Mouse (Mus musculus): ENCODE results near the gene Pkn3.
"Not testable (repeated sequence)": the region's sequence is repeated elsewhere in the genome, so short reads cannot be mapped to it uniquely, and the experiment has no call there.

The Pkn3 gene

DNA sequence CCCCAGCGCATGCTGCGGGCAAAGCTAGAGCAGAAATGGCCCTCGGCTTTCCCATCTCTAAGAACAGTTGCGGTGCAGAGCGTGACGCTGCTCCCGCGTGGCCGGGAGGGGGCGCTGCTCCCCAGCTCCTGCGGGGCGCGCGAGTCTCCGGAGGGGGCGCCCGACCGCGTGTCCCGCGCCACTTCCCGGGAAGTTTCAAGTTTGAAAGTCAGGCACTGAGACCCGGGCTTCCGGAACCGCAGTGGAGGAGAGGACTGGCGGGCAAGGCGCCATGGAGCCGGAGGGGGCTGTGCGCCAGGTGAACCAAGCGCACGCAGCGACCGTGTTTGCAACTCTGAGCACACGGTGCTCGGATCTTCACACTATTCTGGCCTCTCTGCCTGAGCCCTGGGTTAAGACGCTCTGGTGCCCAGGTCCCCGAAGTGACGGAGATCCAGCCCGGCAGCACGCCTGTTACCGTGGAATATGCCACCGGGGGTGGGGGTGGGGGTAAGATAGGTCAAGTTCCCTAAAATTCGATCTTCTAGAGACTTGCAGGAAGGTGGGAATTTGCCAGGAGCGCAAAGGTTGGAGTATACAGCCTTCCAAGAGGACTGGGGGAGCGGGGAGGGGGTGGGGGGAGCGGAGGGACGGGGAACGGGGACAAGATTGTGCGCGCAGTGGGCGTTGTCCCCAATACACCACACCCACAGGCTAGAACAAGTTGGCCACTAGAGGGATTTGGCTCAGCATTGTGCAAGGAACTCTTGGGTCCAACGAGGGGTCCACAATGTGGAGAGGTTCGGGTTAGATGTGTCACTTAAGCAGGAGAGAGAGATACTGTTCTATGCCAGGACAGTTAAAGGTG lies at the start of gene Pkn3:
Pkn3 (plus strand) TSS at position 183 of the 847 bp plus-strand sequence.
- peak; percentile 82 for DNase-seq (ENCODE audit: low spot score)

DNA sequence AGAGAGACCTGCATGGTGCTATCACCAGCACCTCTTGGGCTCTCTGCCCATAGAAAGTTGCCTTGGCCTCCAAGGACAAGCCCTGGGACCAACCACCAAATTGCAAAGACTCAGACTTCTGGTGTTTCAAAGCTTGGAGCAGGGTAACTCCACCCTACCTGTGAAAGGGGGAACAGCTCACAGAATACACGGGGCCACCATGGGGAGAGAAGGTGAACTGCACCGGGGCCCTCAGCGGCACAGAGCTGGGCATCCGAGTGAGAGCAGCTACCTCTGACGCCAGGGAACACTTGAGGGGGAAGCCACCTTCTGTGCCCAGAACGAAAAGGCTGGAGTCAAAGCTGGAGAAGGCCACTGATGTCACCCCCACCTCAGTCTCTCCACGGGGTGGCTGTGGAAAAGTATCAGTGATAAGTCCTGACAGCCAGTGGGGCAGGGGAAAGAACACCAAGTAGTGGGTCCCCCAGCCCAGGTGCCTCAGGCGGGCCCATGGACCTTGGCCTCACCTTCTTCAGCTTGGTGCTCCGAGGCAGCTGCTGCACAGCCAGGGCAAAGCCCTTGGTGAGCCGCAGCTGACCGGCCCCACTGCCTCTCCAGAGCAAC lies 45.1 kb upstream of the Pkn3 start:
- DNase-seq (ENCODE audit: low spot score): no peak

- no peak for DNase-seq (ENCODE audit: low spot score)
Observed at GRCm38 (mm10) chr2:30032957-30033356, 44.5 kb upstream of the Pkn3 start.

GRCm38 (mm10) chr2:30037762-30038161 lies 39.7 kb upstream of the Pkn3 start:
- DNase-seq (ENCODE audit: low spot score): no peak

- no peak for DNase-seq (ENCODE audit: low spot score)
Observed at GRCm38 (mm10) chr2:30038370-30038769, 39.1 kb upstream of the Pkn3 start.

DNA sequence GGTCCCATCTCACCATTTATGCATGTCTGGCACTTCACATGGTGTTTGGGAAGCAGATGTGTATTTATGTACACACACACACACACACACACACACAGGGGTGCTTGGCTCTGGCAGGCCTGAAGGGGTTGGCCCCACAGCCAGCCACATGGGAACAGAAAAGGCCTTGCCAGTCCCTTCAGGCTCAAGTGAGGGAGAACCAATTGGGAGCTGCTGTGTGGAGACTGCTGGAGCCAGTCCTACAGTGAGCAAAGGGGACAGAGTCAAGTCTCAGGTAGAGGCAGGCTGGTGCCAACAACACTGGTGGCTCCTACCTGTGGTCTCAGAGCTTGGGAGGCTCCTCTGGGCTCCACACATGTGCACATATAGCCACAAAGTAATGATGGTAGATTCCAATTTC lies 37.8 kb upstream of the Pkn3 start:
- DNase-seq (ENCODE audit: low spot score): no peak

- DNase-seq (ENCODE audit: low spot score): peak; percentile 53
Observed at GRCm38 (mm10) chr2:30042445-30042844, 35.0 kb upstream of the Pkn3 start.

DNA sequence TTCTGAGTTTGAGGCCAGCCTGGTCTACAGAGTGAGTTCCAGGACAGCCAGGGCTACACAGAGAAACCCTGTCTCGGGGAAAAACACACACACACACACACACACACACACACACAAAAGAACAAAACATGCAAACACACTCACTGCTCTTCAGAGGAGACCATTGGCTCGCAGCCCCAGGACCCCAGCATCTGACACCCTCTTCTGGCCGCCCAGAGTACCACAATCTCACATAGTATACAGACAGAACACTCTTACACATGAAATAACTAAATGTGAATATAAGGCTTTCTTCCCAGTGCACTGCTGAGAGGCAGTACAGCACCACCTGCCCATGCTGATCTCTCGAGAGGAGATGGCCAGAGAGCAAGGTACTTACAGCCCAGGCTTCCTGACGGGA lies 32.9 kb upstream of the Pkn3 start:
- no peak for DNase-seq (ENCODE audit: low spot score)

DNA sequence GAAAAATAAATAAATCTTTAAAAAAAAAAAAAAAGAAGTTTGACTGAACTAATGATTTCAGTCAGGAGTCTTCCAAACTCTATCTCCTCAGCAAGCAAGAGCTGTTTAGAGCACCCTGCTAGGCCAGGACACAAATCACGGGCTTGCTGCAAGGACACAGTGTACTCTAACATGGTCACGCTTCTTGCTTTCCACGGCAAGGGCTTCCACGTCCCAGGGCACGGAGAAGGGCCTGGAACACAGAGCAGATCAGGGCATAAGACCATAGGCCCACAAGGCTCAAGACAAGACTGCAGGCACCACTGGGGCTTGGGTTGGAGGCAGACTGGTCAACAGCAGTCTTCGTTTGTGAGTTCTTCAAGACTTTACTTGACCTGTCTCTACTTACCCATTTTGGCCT lies 30.4 kb upstream of the Pkn3 start:
- DNase-seq (ENCODE audit: low spot score): no peak

- DNase-seq (ENCODE audit: low spot score): no peak
Observed at GRCm38 (mm10) chr2:30048101-30048501, 29.4 kb upstream of the Pkn3 start.

DNA sequence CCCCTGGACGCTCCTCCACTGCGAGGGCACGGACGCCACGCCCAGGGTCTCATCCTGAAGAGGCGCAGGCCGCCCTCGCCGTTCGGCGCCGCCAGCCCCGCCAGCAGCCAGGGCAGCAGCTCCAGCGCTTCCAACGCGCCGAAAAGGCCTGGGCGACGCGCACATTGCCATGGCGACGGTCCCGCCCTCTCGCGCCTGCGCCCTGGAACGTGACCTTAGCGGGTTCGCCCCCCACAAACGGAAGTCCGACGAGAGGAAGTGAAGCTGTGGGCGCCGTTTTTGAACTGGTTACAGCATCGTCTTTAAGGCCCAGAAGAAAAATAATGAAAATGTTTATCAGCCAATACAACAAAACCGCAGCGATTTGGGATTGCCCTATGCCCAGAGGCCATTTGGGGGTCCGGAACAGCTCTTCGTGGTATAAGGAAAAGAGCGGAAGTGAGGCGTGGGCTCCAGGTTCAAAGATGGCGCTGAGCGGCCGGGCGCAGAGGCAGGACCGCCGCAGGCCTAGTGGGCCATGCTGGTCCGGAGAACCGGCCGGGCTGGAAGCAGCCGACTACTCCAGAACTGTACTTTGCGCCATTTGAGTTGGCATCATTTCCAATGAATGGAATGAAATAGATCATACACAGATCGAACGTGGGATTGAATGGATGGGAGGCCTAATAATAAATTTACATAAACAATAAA lies 28.6 kb upstream of the Pkn3 start, which contains the start of gene Wdr34:
Wdr34 (minus strand) TSS at position 183 of the 690 bp plus-strand sequence.
- DNase-seq (ENCODE audit: low spot score): peak; percentile 97

DNA sequence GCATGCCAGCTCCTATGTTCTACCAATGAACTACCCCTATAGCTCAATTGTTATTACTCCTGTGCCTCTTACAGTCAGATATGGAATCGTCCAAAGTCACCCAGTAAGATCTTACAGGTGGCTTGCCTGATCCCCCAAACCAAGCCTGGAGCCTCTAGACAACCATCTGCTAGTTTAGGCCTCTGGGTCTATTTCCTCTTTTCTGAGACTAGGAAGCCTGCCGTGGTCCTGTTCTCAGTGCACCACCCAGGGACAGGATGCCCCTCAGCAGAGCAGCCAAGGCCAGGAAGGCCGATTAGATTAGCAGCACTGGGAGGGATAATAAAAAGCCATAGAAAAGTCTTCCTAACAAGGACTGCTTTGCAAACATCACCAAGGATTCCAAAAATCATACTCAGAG lies 27.7 kb upstream of the Pkn3 start:
- DNase-seq (ENCODE audit: low spot score): no peak

DNA sequence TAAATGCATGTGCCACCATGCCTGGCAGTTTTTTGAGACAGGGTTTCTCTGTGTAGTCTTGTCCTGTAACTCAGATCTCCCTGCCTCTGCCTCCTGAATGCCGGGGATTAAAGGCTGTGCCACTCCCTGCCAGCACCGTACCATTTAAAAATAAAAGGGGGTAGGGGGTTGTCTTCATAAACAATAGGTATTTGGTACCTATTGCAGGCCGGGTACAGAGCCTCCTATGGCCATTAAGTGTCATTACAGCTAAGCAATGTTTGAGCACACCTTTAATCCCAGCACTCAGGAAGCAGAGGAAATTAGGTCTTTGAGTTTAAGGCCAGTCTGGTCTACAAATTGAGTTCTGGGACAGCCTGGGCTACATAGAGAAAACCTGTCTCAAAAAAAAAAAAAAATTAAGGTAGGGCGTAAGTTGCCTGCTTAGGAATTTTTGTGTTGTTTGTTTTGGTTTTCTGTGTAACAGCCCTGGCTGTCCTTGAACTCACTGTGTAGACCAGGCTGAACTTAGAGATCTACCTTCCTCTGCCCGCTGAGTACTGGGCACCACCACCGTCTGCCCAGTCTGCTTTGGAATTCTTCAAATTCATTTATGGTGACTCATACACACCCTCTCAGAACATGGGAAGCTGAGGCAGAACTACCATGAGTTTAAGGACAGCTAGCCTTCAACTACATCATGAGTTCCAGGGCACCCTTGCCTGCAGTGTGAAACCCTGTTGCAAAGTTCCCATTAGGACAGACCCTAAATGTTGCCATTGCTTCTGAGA lies 25.3 kb upstream of the Pkn3 start:
- no peak for DNase-seq (ENCODE audit: low spot score)

DNA sequence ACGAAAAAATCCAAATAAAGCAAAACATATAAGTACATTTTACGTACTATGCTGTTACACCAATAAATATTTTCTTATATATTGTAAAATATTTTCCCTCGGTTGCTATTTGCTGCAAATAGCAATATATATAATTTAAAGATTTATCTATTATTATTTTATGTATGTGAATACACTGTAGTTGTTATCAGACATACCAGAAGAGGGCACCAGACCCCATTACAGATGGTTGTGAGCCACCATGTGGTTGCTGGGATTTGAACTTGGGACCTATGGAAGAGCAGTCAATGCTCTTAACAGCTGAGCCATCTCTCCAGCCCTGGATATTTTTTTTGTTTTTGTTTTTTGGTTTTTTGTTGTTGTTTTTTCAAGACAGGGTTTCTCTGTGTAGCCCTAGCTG lies 22.2 kb upstream of the Pkn3 start:
- not testable (repeated sequence) for DNase-seq (ENCODE audit: low spot score)

DNA sequence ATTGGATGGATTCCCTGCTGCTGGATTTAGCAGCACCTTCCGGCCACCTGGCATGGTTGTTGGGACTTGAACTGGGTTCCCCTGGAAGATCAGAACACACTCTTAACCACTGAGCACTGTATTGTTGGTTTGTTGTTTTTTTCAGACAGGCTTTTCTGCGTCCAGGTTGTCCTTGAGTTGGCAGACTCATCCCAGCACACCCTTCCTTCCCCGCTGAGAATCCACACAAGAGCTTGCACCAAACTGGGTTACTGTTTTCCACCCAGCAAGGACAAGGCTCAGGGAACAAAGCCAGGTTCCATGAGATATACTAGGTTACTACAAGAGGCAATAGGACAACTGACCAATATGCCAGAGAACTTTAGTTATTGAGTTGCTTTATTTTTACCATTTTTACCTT lies 20.7 kb upstream of the Pkn3 start:
- no peak for DNase-seq (ENCODE audit: low spot score)

DNA sequence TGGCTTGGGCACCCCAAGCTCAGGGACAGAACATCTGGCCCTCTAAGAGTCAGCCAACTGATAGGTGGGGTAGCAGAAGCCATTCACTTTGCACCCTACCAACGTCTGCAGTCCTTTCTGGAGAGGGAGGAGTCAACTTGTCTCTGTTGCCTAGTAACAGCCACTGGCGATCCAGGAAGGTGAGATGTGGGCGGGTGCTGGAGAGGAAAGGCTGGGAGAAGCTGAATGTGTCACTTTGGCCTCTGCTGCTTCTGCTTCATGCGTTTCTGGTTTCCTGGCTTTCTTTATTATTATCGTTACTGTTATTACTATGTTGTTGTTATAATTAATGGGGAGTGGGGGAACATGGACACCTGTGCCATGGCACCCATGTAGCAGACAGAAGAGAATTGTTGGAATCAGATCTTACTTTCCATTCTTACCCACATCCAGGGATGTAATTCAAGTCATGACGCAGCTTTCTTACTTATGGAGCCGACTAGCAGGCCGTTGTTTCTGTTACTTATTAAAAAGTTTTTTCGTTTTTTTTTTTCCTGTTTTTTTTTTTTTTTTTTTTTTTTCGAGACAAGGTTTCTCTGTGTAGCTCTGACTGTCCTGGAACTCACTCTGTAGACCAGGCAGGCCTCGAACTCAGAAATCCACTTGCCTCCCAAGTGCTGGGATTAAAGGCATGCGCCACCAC lies 20.1 kb upstream of the Pkn3 start, which contains the start of gene Set:
Set (plus strand) TSS at position 156 of the 682 bp plus-strand sequence.
- peak; percentile 29 for DNase-seq (ENCODE audit: low spot score)

DNA sequence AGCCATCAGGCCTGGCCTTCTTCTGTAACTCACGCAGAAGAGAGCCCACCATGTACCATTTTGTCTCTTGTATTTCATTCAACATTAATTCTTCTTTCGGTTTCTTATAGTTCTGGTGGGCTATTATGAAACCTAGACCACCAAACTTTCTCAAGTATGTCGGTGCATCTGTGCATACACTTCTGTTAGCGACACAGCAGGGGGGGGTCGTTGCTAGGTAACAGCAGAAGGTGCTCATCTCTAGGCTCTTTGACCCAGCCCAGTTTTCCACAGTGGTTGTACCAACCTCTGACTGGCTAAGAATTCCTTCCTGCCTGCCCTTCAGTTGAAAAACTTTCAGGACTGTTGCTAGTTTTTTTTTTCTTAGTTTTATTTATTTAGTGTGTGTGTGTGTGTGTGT lies 19.1 kb upstream of the Pkn3 start:
- no peak for DNase-seq (ENCODE audit: low spot score)

GRCm38 (mm10) chr2:30061215-30062166 lies 16.0 kb upstream of the Pkn3 start:
- DNase-seq (ENCODE audit: low spot score): peak; percentile 91

DNA sequence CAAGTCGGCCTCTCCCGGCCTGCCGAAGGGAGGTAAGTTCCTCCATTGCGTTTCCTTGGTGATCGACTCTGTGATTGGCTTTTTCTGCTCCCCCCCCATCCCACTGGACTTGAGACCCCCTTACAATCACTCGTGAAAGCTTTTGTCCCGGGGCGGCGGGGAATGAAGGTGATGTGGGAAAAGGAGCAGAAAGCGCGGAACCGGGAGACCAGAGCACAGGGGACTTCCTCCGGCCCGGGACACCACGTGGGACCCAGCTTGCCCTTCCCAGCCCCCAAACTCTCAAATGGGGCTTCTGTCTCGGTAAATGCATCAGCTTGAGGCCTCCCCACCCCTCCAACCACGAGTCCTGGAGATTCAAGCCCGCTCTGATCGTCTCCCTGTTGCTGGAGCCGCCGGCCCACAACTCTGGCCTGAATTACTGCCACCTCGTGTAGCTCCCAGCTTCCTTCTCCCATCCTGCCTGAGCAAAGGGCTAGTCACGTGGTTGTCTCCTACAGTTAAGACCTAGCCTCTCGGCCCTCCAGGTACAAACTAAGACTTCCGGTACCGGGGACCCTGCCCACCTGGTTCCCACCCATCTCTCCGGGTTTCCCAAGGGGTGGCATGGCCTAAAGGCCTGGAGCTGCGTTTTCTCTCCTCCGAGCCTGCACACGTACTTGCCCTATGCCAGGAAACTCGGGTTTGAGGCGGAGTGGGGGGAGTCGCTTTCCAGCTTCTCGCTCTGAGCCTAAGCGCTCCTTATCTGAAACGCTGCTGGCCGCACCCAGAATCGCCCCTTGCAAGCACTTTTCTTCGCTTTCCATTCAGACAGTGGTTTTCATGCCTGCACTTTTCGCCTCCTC lies 15.0 kb upstream of the Pkn3 start:
- peak; percentile 92 for DNase-seq (ENCODE audit: low spot score)
